Mouse (Mus musculus) C2C12 (cell line): ENCODE measurements around the gene Rnase9. TPM values are rescaled to one million over a fixed set of nuclear protein-coding genes. Genes with fewer than 3 reads are reported as not detected.
"Not testable (repeated sequence)": the region's sequence is repeated elsewhere in the genome, so short reads cannot be mapped to it uniquely, and the experiment has no call there.

Experiments
- H3K27me3 ChIP-seq: one replicate; pipeline ENCODE4 v1.6.1; 2011; ENCODE audit not compliant: control insufficient read depth, insufficient read depth, insufficient read length
- H3K36me3 ChIP-seq: one replicate; pipeline ENCODE4 v1.6.1; 2011; ENCODE audit not compliant: control insufficient read depth, insufficient read depth
- H3K4me3 ChIP-seq: one replicate; pipeline ENCODE4 v1.5.1; 2011; ENCODE audit warnings: mild to moderate bottlenecking, control low read depth; ENCODE audit not compliant: poor library complexity, insufficient read depth, severe bottlenecking
- H3K79me2 ChIP-seq: one replicate; pipeline ENCODE4 v1.6.1; 2011; ENCODE audit not compliant: control insufficient read depth, insufficient read depth
- H3K79me3 ChIP-seq: one replicate; pipeline ENCODE4 v1.6.1; 2011; ENCODE audit warnings: low read depth, control low read depth
- H3ac ChIP-seq: one replicate; pipeline ENCODE3; 2011; ENCODE audit warnings: low read depth; ENCODE audit not compliant: control insufficient read depth, insufficient read length
- CEBPB ChIP-seq: IDR thresholded peaks from one replicate; pipeline ENCODE4 v1.6.1; 2011; ENCODE audit warnings: low read depth, mild to moderate bottlenecking, control low read depth, moderate library complexity
- CTCF ChIP-seq: IDR thresholded peaks from one replicate; pipeline ENCODE4 v1.5.1; 2011; ENCODE audit not compliant: control insufficient read depth, insufficient read depth, insufficient read length
- FOSL1 ChIP-seq: IDR thresholded peaks from one replicate; pipeline ENCODE4 v1.8.0; 2011; ENCODE audit warnings: mild to moderate bottlenecking, low read length; ENCODE audit not compliant: poor library complexity, insufficient read depth, severe bottlenecking
- MAX ChIP-seq: IDR thresholded peaks from one replicate; pipeline ENCODE4 v1.6.1; 2011; ENCODE audit warnings: mild to moderate bottlenecking, control low read depth
- MYOD1 ChIP-seq: IDR thresholded peaks from one replicate; pipeline ENCODE4 v1.6.1; 2011; ENCODE audit warnings: low read depth; ENCODE audit not compliant: control insufficient read depth, insufficient read length
- MYOG ChIP-seq: IDR thresholded peaks from one replicate; pipeline ENCODE4 v1.6.1; 2011; ENCODE audit not compliant: control insufficient read depth, insufficient read length; ENCODE audit errors: extremely low read depth
- USF1 ChIP-seq: IDR thresholded peaks from one replicate; pipeline ENCODE4 v1.6.1; 2011; ENCODE audit warnings: low read depth, mild to moderate bottlenecking, control low read depth, moderate library complexity
- polyA plus RNA-seq: library from polyadenylated mRNA; unstranded; fragments of >200 nt; fragmentation: generic; extraction: Trizol; gene quantifications from one replicate; pipeline ENCODE4 v1.2.1, GENCODE M21; 2012; ENCODE audit warnings: missing spikeins

Rnase9 gene
- polyA plus RNA-seq, 1 experiment, result not detected

GRCm38 (mm10) chr14:51017256-51017655 lies 24.4 kb downstream of the Rnase9 start:
- TF ChIP-seq CTCF (no peak), CEBPB (no peak), MAX (no peak), MYOD1 (no peak)
- no peaks in the 10 kb centered on the region for H3K27me3 ChIP-seq
- no peaks in the 10 kb centered on the region for H3K36me3 ChIP-seq
- no peak overlapping the region for H3ac ChIP-seq
- H3K4me3 ChIP-seq, result no peak overlapping the region
- no peaks in the 10 kb centered on the region for H3K79me2 ChIP-seq
- H3K79me3 ChIP-seq, result no peaks in the 10 kb centered on the region

GRCm38 (mm10) chr14:51015780-51016179 lies 25.9 kb downstream of the Rnase9 start:
- Histone ChIP-seq H3K36me3 (no peaks in the 10 kb centered on the region), H3K79me3 (no peaks in the 10 kb centered on the region), H3K79me2 (no peaks in the 10 kb centered on the region), H3ac (no peak overlapping the region), H3K27me3 (no peaks in the 10 kb centered on the region), H3K4me3 (no peak overlapping the region)
- TF ChIP-seq CTCF, result no peak
- TF ChIP-seq FOSL1, result no peak
- TF ChIP-seq MYOG, result no peak
- no peak for TF ChIP-seq MYOD1
- no peak for TF ChIP-seq MAX
- no peak for TF ChIP-seq USF1
- no peak for TF ChIP-seq CEBPB

GRCm38 (mm10) chr14:51014724-51015123 lies 26.9 kb downstream of the Rnase9 start:
- H3K4me3 ChIP-seq, H3K36me3 ChIP-seq, H3K79me2 ChIP-seq, H3K27me3 ChIP-seq, H3ac ChIP-seq, H3K79me3 ChIP-seq: not testable (repeated sequence)

- H3K36me3 ChIP-seq, result no peaks in the 10 kb centered on the region
Observed at GRCm38 (mm10) chr14:51009572-51009971, 32.1 kb downstream of the Rnase9 start.

GRCm38 (mm10) chr14:51008781-51009180 lies 32.9 kb downstream of the Rnase9 start:
- H3ac ChIP-seq, result no peak overlapping the region
- H3K36me3 ChIP-seq, result no peaks in the 10 kb centered on the region
- TF ChIP-seq USF1 (no peak), MAX (no peak), CEBPB (no peak), CTCF (no peak), MYOG (no peak), MYOD1 (no peak), FOSL1 (no peak)
- H3K79me2 ChIP-seq, result no peaks in the 10 kb centered on the region
- H3K79me3 ChIP-seq, result no peaks in the 10 kb centered on the region
- H3K27me3 ChIP-seq, result no peaks in the 10 kb centered on the region
- no peak overlapping the region for H3K4me3 ChIP-seq

More at GRCm38 (mm10) chr14:51009572-51009971, 32.1 kb downstream of the Rnase9 start:
- Histone ChIP-seq H3K79me3 (no peaks in the 10 kb centered on the region), H3K79me2 (no peaks in the 10 kb centered on the region), H3K27me3 (no peaks in the 10 kb centered on the region), H3K4me3 (no peak overlapping the region), H3ac (no peak overlapping the region)
- TF ChIP-seq CEBPB, result no peak
- TF ChIP-seq MAX, result no peak
- TF ChIP-seq USF1, result no peak
- TF ChIP-seq FOSL1, result no peak
- no peak for TF ChIP-seq MYOD1
- TF ChIP-seq CTCF, result no peak
- no peak for TF ChIP-seq MYOG

- TF ChIP-seq CTCF (no peak), CEBPB (no peak), FOSL1 (no peak), MYOG (no peak), MYOD1 (no peak), MAX (no peak), USF1 (no peak)
- H3K79me2 ChIP-seq, result no peaks in the 10 kb centered on the region
- H3K27me3 ChIP-seq, result no peaks in the 10 kb centered on the region
- H3K4me3 ChIP-seq, result no peak overlapping the region
- no peaks in the 10 kb centered on the region for H3K79me3 ChIP-seq
- H3K36me3 ChIP-seq, result no peaks in the 10 kb centered on the region
- H3ac ChIP-seq, result no peak overlapping the region
Observed at GRCm38 (mm10) chr14:51007914-51008713, 33.6 kb downstream of the Rnase9 start.
